Mouse (Mus musculus) spleen, postnatal 4 days (tissue): Measurements from ENCODE around the gene Ptgir.
A peak's percentile ranks its signal among the peaks of the same experiment; 100 is the strongest.
"Not testable (repeated sequence)": the region's sequence is repeated elsewhere in the genome, so short reads cannot be mapped to it uniquely, and the experiment has no call there.

Source experiments
- DNase-seq, 2 experiments: peaks; one replicate each; pipeline ENCODE4 v3.0.0; 2022; ENCODE audit warnings: low spot score in 2 of 2

Gene Ptgir

GRCm38 (mm10) chr7:16940292-16940691 is 34.0 kb downstream of the Ptgir start:
- no peak for DNase-seq

- DNase-seq: no peak
These were observed 36.6 kb downstream of the Ptgir start for GRCm38 (mm10) chr7:16942861-16943260.

- DNase-seq: peak; percentile 62 to 82
These were observed 37.9 kb downstream of the Ptgir start, which contains the start of gene Pnmal2 for GRCm38 (mm10) chr7:16944061-16944807. Gene Pnmal2 (plus strand): TSS chr7:16944682.

GRCm38 (mm10) chr7:16944808-16945315 is 38.6 kb downstream of the Ptgir start:
- DNase-seq: no peak

- no peak for DNase-seq
These were observed 39.1 kb downstream of the Ptgir start for GRCm38 (mm10) chr7:16945419-16945818.

- DNase-seq: no peak
These were observed 40.4 kb downstream of the Ptgir start for GRCm38 (mm10) chr7:16946441-16947348.

GRCm38 (mm10) chr7:16947349-16947895 is 41.1 kb downstream of the Ptgir start:
- DNase-seq: no peak

GRCm38 (mm10) chr7:16947959-16948361 is 41.7 kb downstream of the Ptgir start:
- DNase-seq: no peak

GRCm38 (mm10) chr7:16948923-16949458 is 42.7 kb downstream of the Ptgir start:
- no peak for DNase-seq

- DNase-seq: peak; percentile 60 to 84
These were observed 43.9 kb downstream of the Ptgir start for GRCm38 (mm10) chr7:16949908-16950841.

GRCm38 (mm10) chr7:16950861-16951635 is 44.8 kb downstream of the Ptgir start:
- peak; percentile 74 to 87 for DNase-seq

GRCm38 (mm10) chr7:16953776-16954175 is 47.5 kb downstream of the Ptgir start:
- not testable (repeated sequence) for DNase-seq

- no peak for DNase-seq
These were observed 49.4 kb downstream of the Ptgir start for GRCm38 (mm10) chr7:16955712-16956111.

- no peak for DNase-seq
These were observed 50.3 kb downstream of the Ptgir start for GRCm38 (mm10) chr7:16956410-16957265.

- no peak for DNase-seq
These were observed 53.4 kb downstream of the Ptgir start, which contains the start of gene Pnmal1 for GRCm38 (mm10) chr7:16959539-16960187. Gene Pnmal1 (plus strand): TSS chr7:16959679.
